Mouse (Mus musculus): Measurements from ENCODE around the gene Ly86. TPM values are rescaled to one million over a fixed set of nuclear protein-coding genes. Genes with fewer than 3 reads are reported as not detected.

Gene Ly86
- polyA plus RNA-seq, 1 experiment from 2014 or later: 6.9 TPM

GRCm38 (mm10) chr13:37355642-37356331 is 10.8 kb downstream of the Ly86 start:
- no peak overlapping the region for H3K27ac ChIP-seq (replicated peaks)
- no peaks in the 10 kb centered on the region for H3K36me3 ChIP-seq
- no peak overlapping the region for H3K9ac ChIP-seq
- H3K4me3 ChIP-seq: no peak overlapping the region
- no peaks in the 10 kb centered on the region for H3K9me3 ChIP-seq
- no peak overlapping the region for H3K4me2 ChIP-seq
- H3K4me1 ChIP-seq (replicated peaks): no peaks in the 10 kb centered on the region
- H3K27me3 ChIP-seq: no peaks in the 10 kb centered on the region
- ATAC-seq (ENCODE audit: low FRiP score, low read depth): no peak
- 87% methylated on average over 10 of the region's 10 CpGs for WGBS

GRCm38 (mm10) chr13:37356549-37356948 is 11.5 kb downstream of the Ly86 start:
- Histone ChIP-seq H3K4me1 (replicated peaks) (no peaks in the 10 kb centered on the region), H3K4me3 (no peak overlapping the region), H3K27ac (replicated peaks) (no peak overlapping the region), H3K36me3 (no peaks in the 10 kb centered on the region), H3K9me3 (no peaks in the 10 kb centered on the region), H3K9ac (no peak overlapping the region), H3K4me2 (no peak overlapping the region), H3K27me3 (no peaks in the 10 kb centered on the region)
- no peak for ATAC-seq (ENCODE audit: low FRiP score, low read depth)
- 94% methylated on average over 2 of the region's 2 CpGs for WGBS

GRCm38 (mm10) chr13:37358112-37358511 is 13.1 kb downstream of the Ly86 start:
- no peaks in the 10 kb centered on the region for H3K4me1 ChIP-seq (replicated peaks)
- H3K4me3 ChIP-seq: no peak overlapping the region
- no peaks in the 10 kb centered on the region for H3K27me3 ChIP-seq
- no peaks in the 10 kb centered on the region for H3K9me3 ChIP-seq
- WGBS: 94% methylated on average over 2 of the region's 2 CpGs
- no peak overlapping the region for H3K4me2 ChIP-seq
- H3K36me3 ChIP-seq: no peaks in the 10 kb centered on the region
- H3K9ac ChIP-seq: no peak overlapping the region
- ATAC-seq (ENCODE audit: low FRiP score, low read depth): no peak
- no peak overlapping the region for H3K27ac ChIP-seq (replicated peaks)

DNA sequence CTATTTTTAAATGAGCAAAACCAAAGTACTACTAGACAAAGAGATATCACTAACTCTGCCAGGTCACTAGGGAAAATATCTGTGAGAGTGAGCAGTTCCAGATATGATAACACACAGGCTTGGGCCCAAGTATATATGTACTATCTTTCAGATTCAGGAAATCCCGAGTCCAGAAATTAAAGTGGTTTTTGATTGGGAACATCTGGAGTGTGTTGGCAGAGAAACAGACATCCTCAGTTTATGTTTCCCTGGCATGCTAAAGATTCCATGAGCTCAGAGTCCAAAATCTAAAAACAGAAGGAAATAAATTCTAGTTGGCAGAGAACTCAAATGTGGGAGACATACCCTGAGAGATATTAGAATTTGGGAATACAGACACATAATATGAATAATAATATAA is 16.2 kb downstream of the Ly86 start:
- Histone ChIP-seq H3K4me1 (replicated peaks) (no peaks in the 10 kb centered on the region), H3K9ac (no peak overlapping the region), H3K27ac (replicated peaks) (no peak overlapping the region), H3K4me3 (no peak overlapping the region), H3K27me3 (no peaks in the 10 kb centered on the region), H3K4me2 (no peak overlapping the region), H3K9me3 (no peaks in the 10 kb centered on the region), H3K36me3 (no peaks in the 10 kb centered on the region)
- ATAC-seq (ENCODE audit: low FRiP score, low read depth): no peak
- WGBS: 70% methylated on average over 1 of the region's 1 CpGs

DNA sequence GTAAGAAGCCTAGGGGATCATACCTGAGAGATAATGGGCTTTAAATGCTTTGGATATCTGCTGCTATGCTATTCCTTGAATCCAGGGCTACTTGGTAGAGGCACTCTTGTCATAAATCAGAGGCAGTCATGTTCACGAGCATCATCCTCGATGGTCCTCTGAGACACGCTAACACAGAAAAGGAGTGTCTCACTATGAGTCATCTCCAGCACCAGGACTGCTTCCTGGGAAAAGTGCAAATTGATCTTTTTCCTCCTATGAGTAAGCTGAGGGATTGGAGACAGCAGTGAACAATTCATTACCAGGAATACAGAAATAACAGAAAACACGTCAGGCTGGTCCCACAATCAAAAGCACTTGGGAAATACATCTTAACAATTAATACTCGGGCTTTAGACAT is 19.3 kb downstream of the Ly86 start:
- Histone ChIP-seq H3K4me3 (no peak overlapping the region), H3K4me2 (no peak overlapping the region), H3K9ac (no peak overlapping the region), H3K27ac (replicated peaks) (no peak overlapping the region), H3K27me3 (no peaks in the 10 kb centered on the region), H3K4me1 (replicated peaks) (no peaks in the 10 kb centered on the region), H3K9me3 (no peaks in the 10 kb centered on the region), H3K36me3 (no peaks in the 10 kb centered on the region)
- no peak for ATAC-seq (ENCODE audit: low FRiP score, low read depth)
- WGBS: 80% methylated on average over 5 of the region's 5 CpGs

DNA sequence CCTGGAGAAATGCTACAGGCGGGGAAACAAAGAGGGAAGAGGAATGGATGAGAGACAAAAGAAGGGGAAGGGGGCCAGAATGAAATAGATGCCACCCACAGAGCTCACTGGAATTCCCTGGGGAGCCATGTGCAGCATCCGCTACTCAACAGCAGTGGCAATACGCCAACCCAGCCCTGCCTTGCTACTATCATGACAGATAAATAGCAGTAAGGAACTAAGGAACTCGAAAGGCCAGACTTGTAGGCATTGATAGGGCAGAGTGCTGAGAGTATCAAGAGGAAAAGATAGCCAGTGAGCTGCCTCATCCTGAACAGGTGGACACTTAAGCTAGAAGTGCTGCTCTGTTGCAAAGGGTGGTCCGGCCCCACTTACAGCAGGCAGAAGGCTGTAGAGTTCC is 31.4 kb downstream of the Ly86 start:
- no peak overlapping the region for H3K4me3 ChIP-seq
- no peak for ATAC-seq (ENCODE audit: low FRiP score, low read depth)
- no peak overlapping the region for H3K4me2 ChIP-seq
- 56% methylated on average over 5 of the region's 5 CpGs for WGBS
- no peaks in the 10 kb centered on the region for H3K4me1 ChIP-seq (replicated peaks)
- no peak overlapping the region for H3K27ac ChIP-seq (replicated peaks)
- H3K27me3 ChIP-seq: no peaks in the 10 kb centered on the region
- H3K36me3 ChIP-seq: no peaks in the 10 kb centered on the region
- H3K9ac ChIP-seq: no peak overlapping the region
- H3K9me3 ChIP-seq: no peaks in the 10 kb centered on the region

DNA sequence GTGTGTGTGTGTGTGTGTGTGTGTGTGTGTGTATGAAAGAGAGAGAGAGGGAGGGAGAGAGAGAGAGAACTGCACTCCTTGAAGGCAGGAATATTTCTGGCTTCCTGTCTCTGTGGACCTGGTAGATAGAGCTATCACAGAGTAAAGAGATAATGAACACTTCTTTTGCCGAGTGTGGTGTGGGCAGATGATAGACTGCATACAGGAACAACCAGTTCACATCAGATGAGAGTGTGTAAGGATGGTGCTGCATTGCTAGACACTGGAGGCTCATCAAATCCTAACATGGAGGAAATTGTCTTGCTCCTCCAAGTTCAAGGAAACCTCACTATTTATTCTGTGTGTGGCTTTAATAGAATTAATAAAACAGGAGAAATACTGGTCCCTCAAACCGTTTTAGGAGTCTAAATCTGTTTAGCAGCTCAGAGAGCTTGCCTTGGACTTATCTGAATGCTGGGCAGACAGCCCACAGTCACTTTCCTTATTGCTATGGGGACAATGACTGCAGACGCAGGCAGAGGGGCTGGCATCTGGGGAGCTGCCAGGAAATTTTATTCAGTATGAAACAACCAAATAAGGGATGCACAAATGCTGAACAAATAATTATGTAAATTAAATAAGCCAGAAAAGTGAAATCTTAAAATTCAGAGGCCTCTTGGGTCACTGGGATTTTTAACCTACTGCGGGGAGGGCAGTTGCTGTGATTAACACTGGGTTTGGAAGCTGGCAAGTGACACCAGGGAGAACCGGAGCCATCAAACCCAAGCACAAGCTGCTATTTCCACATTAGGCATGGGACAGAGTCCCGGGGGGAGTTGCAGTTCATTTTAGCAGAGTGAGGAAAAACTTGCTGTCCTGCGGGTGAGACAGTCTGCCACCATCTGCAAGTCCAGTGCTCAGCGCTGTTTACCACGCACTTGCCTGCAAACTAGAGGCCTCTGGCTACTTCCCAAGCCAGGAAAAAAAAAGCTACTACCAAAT is 43.5 kb downstream of the Ly86 start:
- Histone ChIP-seq H3K4me3 (no peak overlapping the region), H3K4me2 (peak overlapping the region; percentile 36)
- peak; percentile 85; the same call in 1 of the 2 replicates for ATAC-seq (ENCODE audit: low FRiP score, low read depth)

DNA sequence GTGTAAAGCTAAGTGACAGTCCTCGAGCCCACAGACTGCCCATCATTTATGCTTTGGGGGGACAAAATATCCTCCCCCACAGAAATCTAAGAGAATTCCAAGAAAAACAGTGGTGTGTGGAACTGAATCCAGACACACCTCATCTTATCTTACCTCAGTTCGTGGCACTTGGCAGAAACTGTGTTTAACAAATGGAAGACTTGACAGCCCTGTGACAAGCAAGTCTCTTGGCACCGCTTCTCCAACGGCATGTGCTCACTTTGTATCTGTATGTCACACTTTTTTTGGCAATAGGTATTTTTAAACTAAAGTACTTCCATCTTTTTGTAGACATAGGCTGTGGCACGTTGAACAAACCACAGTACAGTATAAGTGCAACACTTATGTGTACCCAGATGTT is 44.3 kb downstream of the Ly86 start:
- 64% methylated on average over 5 of the region's 5 CpGs for WGBS
- Histone ChIP-seq H3K27me3 (no peaks in the 10 kb centered on the region), H3K4me1 (replicated peaks) (peaks cover 13% of the 10 kb centered on the region), H3K27ac (replicated peaks) (peak overlapping the region; percentile 53), H3K4me2 (0 out of 2 replicates have a peak overlapping the region, but pooled peaks have one; percentile 36), H3K36me3 (no peaks in the 10 kb centered on the region), H3K9ac (no peak overlapping the region), H3K9me3 (no peaks in the 10 kb centered on the region), H3K4me3 (no peak overlapping the region)
- ATAC-seq (ENCODE audit: low FRiP score, low read depth): no peak

More for the DNA sequence above, 43.5 kb downstream of the Ly86 start:
- no peaks in the 10 kb centered on the region for H3K27me3 ChIP-seq
- no peaks in the 10 kb centered on the region for H3K36me3 ChIP-seq
- 32% methylated on average over 9 of the region's 9 CpGs for WGBS
- peaks cover 13% of the 10 kb centered on the region for H3K4me1 ChIP-seq (replicated peaks)
- H3K27ac ChIP-seq (replicated peaks): peak overlapping the region; percentile 53
- H3K9me3 ChIP-seq: no peaks in the 10 kb centered on the region
- no peak overlapping the region for H3K9ac ChIP-seq

DNA sequence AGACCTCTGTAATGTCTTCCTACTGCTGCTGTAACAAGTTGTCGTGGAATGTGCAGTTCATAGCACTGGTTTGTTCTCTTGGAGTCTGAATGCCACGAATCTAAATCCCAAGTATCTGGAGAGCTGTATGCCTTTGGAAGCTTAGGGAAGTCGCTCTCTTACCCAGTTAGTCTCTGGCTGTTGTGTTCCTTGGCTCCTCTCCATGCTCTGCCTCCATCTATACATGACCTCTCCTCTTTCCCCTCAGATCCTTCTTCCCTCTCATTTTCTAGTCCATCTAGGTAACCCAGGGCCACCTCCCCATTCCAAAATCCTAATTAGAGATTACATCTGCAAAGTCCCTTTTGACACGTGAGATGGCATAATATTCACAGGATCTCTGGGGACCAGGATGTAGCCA is 53.8 kb downstream of the Ly86 start:
- Histone ChIP-seq H3K4me1 (replicated peaks) (no peaks in the 10 kb centered on the region), H3K27me3 (no peaks in the 10 kb centered on the region), H3K27ac (replicated peaks) (no peak overlapping the region), H3K9me3 (no peaks in the 10 kb centered on the region), H3K4me3 (no peak overlapping the region), H3K4me2 (no peak overlapping the region), H3K9ac (no peak overlapping the region), H3K36me3 (no peaks in the 10 kb centered on the region)
- WGBS: 83% methylated on average over 4 of the region's 4 CpGs
- no peak for ATAC-seq (ENCODE audit: low FRiP score, low read depth)

- no peaks in the 10 kb centered on the region for H3K4me1 ChIP-seq (replicated peaks)
- H3K4me3 ChIP-seq: no peak overlapping the region
- H3K27me3 ChIP-seq: no peaks in the 10 kb centered on the region
- 93% methylated on average over 8 of the region's 8 CpGs for WGBS
- ATAC-seq (ENCODE audit: low FRiP score, low read depth): no peak
- H3K9ac ChIP-seq: no peak overlapping the region
- no peaks in the 10 kb centered on the region for H3K36me3 ChIP-seq
- H3K9me3 ChIP-seq: no peaks in the 10 kb centered on the region
- H3K4me2 ChIP-seq: no peak overlapping the region
- H3K27ac ChIP-seq (replicated peaks): no peak overlapping the region
Observed at GRCm38 (mm10) chr13:37399340-37399739, 54.3 kb downstream of the Ly86 start.

GRCm38 (mm10) chr13:37402421-37402820 is 57.4 kb downstream of the Ly86 start:
- Histone ChIP-seq H3K9ac (no peak overlapping the region), H3K4me2 (no peak overlapping the region), H3K27ac (replicated peaks) (no peak overlapping the region), H3K36me3 (no peaks in the 10 kb centered on the region), H3K4me1 (replicated peaks) (no peaks in the 10 kb centered on the region), H3K4me3 (no peak overlapping the region), H3K27me3 (no peaks in the 10 kb centered on the region), H3K9me3 (no peaks in the 10 kb centered on the region)
- 38% methylated on average over 3 of the region's 3 CpGs for WGBS
- no peak for ATAC-seq (ENCODE audit: low FRiP score, low read depth)

DNA sequence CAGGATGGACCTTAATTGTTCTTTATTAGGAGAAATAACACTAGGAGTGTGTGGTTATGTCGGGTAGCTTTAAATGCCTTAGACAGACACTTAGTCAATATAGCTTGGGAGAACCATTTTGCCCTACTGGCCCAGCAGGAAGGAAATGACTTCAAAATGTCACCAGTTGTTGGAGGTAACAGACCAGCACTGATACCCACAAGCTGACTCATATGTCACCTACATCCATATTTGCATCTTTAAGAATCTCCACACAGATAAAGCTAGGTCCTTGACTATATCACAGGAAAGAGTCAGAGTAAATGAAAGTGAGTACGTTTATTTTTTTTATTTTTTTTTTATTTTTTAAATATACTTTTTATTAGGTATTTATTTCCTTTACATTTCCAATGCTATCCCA is 58.7 kb downstream of the Ly86 start:
- no peak overlapping the region for H3K9ac ChIP-seq
- H3K4me1 ChIP-seq (replicated peaks): no peaks in the 10 kb centered on the region
- 90% methylated on average over 2 of the region's 2 CpGs for WGBS
- no peak overlapping the region for H3K27ac ChIP-seq (replicated peaks)
- H3K9me3 ChIP-seq: no peaks in the 10 kb centered on the region
- no peaks in the 10 kb centered on the region for H3K27me3 ChIP-seq
- H3K36me3 ChIP-seq: no peaks in the 10 kb centered on the region
- no peak for ATAC-seq (ENCODE audit: low FRiP score, low read depth)
- H3K4me3 ChIP-seq: no peak overlapping the region
- no peak overlapping the region for H3K4me2 ChIP-seq
